Mouse (Mus musculus) ES-Bruce4 (cell line): ENCODE measurements at regions not wholly inside any gene's neighbourhood (a gene's known extent, or its start where the extent isn't known, plus 50 kb on each side); places are given as distances from the start of the nearest gene placed in this dataset.

Source experiments
- CTCF ChIP-seq: IDR thresholded peaks from one replicate; pipeline ENCODE4 v1.8.1; 2011; ENCODE audit warnings: low read depth, low read length
- POLR2A ChIP-seq: IDR thresholded peaks from one replicate; pipeline ENCODE4 v1.8.1; 2011; ENCODE audit warnings: low read length; ENCODE audit not compliant: insufficient read depth

DNA sequence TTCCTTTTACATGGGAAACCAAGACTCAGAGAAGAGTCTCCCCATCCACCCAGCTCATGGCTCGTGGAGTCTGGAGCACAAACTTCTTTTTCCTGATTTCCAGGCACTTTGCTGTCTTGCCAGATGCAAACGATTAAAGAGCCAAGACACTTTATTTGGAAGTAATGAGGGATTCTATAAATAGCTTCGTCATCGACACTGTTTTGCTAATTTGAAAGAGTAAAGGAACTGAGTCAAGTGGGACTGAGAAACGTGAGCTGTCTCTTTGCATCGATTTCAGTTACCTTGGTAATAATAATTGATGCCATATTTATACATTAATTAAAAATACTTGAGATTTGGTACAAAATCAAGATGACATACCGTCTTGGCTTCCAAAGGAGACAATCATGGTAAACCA is 122.8 kb downstream of the Klhl25 start:
- TF ChIP-seq POLR2A (no peak), CTCF (no peak)
